Mouse (Mus musculus) mature B cell (primary cell): ENCODE results near the gene Cops8.

Experiments used
- in situ Hi-C: fragments of 300-500 bp; cut with MboI; formaldehyde crosslinking; loops from 2 replicates; pipeline ENCODE4 v1.14.3; 2019

Gene Cops8

DNA sequence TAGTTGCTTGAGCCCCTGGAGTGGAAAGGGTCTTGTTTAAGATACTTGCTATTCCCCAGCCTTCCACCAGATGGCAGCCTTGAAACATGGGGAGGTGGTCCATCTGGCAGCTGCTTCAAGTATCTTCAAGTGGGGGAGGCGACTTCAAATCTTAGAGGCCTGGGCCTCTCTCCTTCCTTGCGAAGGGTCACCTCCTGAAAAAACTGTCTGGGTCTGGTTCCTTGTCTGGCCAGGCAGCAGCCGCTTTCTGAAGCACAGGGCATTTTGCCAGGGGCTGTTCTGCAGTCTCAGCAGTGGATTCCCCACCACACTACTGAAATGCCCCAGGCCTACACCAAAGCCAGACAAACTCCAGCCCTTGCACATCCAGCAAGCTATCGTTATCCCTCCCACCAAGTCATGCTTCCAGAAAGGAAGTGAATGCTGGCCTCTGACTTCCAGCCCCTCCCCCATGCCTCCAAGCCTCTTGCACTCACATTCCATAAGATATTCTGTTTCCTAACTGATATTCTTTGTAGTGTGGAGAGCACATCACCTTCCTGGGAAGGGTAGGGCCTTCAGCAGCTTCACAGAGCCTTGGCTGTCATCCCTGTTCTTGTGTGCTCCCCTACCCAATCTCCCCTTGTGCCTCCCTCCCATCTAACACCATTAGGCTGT is 48.1 kb downstream of the Cops8 start:
- in situ Hi-C loops, result no loop called here

DNA sequence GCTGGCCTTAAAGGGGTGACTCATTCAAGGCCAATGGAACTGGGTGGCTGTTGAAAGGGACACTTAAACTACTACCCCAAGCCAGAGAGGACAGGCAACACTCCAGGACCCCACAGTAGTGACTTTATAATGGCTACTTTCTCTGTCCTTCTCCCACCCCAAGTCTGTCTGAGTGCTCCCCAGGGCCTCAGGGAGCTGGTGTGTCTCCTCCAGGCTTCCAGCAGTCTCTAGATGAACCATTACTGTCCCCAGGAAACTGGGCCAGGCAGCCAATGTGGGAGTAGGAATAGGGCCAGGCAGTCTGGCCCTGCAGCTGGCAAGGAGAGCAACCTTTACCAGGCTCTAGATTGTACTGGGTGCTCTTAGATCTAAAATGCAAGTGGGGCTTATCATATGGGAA is 49.0 kb downstream of the Cops8 start:
- in situ Hi-C loops, result no loop called here

DNA sequence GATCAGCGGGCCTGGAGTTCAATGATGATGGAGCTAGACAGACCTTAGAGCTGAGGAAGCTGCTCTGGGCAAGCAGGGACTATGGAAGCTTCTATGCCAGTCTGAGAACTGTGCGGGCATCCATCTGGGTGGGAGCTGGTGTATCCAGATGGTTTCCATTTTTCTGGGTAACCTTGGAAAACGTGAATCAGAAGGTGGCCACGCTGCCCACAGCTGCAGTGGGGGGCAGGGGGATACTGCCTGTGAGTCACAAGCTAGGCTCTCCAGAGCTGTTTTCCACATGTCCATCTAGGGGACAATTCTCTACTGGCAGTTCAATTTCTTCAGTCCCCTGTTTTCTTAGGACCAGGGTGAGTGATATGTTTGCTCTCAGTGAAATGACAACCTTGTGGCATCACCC is 49.8 kb downstream of the Cops8 start:
- in situ Hi-C loops, result no loop called here

DNA sequence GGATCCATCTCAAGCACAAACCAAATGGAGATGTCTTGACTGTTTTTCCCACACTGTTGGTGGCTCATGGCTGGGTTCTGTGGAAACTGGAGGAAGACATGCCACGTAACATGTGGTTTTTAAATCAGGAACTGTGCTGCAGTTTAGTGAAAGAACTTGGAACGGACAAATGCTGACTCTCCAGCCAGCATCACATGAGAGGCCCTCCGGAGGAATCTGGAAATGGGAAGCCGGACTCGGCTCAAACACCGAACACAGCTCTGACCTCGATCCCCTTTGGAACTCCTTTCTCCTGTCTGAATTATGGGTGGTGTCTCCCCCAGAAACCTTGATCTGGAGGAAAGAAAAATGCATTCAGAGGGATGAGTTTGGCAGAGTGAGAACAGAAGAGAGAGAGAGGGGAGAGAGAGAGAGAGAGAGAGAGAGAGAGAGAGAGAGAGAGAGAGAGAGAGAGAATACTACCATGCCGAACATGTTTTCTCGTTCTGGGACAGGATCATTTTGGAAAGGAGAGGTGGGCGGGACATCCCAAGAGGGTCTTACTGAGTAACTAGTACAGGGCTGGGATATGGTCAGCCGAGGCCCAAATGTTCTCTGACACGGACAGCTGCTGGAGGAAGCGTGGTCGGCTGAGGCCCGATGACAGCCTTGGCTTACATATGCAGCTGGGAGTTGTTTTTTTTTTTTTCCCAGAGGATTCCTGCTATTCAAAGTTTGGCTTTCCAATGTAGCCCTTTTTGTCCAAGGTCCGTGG is 53.9 kb downstream of the Cops8 start:
- in situ Hi-C loops, result no loop called here

DNA sequence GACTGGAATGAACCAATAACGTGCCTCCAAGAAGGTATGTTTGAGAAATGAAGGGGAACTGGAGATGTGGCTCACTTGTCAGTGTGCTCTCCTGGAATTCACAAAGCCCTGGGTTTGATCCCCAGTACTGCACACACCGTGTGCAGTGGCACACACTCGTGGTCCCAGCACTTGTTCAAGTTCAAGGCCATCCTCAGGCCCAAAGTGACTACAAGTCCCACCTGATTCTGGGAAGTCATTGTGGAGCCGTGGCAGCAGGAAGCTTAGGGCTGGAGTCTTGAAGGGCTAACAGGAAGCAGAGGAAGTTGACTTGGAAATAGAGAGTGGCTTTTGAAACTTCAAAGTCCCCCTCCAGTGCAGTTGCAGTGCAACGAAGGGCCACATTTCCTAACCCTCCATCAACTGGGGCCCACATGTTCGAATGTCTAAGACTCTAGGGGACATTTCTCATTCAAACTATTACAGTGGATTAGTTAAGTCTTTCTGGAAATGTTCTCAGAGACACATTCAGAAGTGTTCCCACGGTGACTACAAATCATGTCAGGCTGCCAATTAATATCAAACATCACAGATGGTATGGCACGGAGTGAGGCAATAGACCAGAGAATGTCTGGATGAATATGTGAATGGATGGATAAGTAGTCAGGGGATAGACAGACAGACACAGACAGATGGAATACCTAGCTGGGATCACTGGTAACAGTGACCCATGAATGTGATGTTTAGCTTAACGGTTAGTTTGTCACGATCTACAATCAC is 54.7 kb downstream of the Cops8 start:
- in situ Hi-C loops, result no loop called here

DNA sequence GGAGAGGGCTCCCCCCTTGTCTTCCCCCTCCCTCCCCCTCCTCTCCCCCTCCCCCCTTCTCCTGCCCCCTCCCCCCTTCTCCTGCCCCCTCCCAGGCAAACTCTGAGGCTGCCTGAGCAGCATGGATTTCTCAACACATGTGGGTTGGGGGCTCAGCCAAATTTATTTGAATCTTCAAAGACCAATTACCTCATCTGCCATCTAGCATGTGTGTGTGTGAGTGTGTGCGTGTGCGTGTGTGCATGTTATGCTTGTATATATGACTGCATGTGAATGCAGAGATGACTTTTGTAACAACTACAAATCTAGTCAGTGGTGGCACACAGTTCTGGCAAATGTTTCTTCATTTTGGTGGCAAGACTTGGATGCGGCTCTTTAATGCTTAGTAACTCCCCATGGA is 55.8 kb downstream of the Cops8 start:
- in situ Hi-C loops, result no loop called here

DNA sequence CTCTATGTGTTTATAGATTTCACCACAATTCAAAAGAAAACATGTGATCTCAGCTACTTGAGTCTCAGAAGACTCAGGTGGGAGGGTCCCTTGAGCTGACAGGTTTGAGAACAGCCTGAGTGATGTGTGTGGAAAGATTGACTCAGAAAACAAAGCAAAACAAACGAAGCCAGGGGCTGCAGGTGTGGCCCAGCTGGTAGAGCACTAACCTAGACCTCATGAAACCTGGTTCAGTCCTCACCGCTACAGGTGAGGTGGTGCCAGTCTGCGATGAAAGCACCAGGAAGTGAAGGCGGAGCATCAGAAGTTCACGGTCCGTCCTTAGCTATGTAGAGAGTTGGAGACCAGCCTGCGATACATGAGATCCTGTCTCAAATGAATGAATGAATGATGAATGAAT is 57.4 kb downstream of the Cops8 start:
- in situ Hi-C loops, result no loop called here

DNA sequence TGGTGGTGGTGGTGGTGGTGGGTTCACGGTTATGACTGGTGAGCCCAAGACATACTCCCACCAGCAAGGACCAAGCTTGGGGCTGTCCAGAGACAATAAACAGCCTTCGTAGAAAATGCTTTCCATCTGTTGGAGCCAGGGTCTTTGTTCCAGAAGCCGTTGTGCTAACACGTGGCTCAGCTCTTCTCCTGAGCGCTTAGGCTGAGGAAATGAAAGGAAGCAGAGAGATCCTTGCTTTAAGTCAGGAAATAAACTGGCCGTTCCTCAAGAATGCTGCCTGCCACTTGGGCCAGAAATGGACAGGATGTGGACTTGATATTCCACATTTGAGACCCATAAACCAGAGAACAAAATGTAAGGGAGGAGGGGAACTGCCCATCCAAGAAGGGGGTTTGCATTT is 59.7 kb downstream of the Cops8 start:
- in situ Hi-C loops, result no loop called here
